Mouse (Mus musculus) testis, postnatal 14 days (tissue): ENCODE data around the gene Aqp9.

Experiments
- DNase-seq: peaks from one replicate; pipeline ENCODE4 v3.0.0; 2021; ENCODE audit warnings: low spot score

Gene Aqp9

DNA sequence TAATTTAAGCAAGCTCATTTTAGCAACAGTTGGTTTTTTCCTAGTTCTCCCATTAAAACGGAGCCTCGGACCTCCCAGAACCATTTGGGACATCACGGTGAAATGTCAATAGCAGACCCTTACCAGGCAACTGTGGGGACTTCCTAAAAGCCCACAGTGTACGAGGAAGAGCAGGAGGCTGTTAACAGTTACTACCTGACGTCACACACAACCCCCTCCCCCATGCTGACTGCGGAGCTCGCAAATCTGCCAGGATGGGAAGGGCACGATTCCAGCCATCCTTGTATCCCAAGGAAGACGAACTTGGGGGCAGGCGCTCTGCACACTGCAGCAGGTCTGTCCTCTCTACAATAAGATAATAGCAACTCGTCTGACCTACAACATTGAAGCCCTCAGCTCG is at the start of gene Aqp9:
Gene Aqp9, minus strand, starts transcription at position 172 of the 400 bp plus-strand sequence.
- DNase-seq, result no peak

- DNase-seq, result no peak
Observed at GRCm38 (mm10) chr9:71217793-71218095, 49.3 kb upstream of the Aqp9 start.

GRCm38 (mm10) chr9:71216996-71217792 is 48.7 kb upstream of the Aqp9 start:
- DNase-seq, result no peak

GRCm38 (mm10) chr9:71216036-71216995 is 47.8 kb upstream of the Aqp9 start:
- DNase-seq, result peak; percentile 44

DNA sequence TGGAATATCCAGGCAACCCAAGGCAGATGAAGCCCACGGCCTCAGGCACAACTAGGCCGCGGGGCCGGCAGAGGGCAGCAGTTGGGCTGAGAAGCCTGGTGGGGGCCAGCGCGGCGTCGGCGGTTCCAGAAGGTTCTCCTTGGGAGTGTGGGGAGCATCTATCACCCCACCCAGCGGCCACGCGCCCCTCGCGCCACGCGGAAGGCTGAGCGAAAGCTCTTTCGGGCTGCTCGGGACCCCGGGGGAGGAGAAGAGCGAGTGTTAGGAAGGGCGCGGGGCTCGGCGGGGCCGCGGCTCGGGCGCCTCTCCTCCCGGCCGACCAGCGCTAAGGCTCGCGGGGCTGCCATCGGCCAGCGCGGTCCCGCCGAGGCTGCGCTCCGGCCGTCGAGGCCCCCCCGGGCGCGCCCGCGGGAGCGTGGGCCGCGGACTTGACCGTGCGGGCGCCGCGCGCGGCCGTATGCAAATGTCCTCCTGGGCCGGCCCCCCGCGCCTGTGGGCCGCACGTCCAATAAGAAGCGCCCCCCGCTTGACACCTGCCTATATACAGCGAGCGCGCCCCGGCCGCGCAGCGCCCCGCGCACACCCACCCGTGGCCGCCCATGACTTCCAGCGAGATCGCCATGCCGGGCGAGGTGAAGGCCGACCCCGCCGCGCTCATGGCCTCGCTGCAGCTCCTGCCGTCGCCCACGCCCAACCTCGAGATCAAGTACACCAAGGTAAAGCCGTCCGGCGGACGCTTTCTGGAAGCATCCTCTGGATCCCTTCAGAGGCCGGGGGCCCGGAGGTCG is 47.0 kb upstream of the Aqp9 start, which contains the start of gene Aldh1a2:
Gene Aldh1a2, plus strand, starts transcription at position 542 of the 788 bp plus-strand sequence.
- peak; percentile 88 for DNase-seq

DNA sequence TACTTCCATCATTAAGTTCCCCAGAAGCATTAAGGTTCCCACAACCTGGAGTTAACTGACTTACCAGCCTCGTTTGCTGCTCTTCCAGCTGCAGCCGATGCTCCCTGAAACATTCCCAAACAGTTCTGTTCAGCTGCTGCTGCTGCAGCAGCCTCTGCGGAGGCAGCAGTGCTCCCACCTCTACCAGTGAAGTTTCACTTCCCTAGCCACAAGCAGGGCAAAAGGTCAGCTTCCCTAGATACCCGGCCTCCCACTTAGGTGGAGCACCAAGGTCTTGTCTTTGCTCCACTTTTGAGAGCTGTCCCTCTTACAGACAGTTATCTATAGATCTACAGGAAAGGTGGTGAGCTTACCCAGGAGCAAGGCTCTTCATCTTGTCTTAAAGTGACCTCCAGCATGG is 45.2 kb upstream of the Aqp9 start:
- no peak for DNase-seq

- DNase-seq, result no peak
Observed at GRCm38 (mm10) chr9:71210870-71211269, 42.4 kb upstream of the Aqp9 start.

DNA sequence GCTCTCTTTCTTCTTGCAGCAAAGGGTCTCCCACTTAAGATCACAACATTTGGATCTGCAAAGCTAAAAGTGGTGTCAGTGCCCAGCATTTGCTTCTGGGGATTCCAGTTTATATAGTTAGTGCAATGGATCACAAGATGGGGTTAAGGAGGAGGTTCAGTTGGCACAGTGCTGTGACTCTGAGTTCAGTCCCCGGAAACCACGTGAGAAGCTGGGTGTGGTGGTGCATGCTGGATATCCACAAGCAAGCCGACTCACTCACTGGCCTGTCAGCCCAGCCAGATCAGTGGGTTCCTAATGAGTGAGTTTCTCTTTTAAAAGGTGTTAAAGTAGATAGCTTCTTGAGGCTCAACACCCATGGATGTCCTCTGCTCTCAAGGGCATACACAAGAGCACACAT is 40.8 kb upstream of the Aqp9 start:
- no peak for DNase-seq

- DNase-seq, result no peak
Observed at GRCm38 (mm10) chr9:71202265-71202664, 33.8 kb upstream of the Aqp9 start.

- DNase-seq, result no peak
Observed at GRCm38 (mm10) chr9:71198826-71199225, 30.3 kb upstream of the Aqp9 start.

DNA sequence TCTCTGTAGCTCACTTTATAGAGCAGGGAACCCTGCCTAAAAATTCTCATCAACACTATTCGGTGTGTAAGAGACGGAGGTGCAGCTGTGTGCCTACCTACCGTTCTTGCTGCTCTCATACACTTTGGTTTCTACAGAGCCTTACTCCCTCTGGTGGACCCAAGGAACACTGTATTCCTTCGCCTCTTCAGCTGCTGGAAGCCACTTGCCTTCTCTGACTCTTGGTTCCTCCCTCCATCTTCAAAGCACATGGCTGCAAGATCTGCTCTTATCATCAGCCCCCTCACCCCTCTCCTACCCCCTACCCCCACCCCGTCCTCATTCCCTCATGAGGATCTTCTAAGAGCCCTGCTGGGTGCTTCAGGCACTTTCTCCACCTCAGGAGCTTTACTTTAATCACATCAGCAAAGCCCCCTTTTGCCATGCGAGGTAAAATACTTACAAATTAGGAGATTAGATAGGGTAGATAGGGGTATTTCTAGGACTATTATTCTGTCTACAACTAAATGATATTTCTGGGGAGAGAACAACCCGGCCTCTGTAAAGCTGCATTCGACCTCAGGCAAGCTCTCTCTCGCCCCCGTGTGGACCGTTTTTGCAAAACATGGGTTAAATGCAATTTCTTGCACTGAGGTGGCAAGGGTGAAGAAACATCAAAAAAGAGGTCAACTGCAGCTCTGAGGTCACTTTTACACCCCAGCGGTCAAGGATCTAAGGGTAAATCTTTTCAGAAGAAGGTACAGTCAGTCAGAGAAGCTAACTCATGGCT is 20.3 kb upstream of the Aqp9 start:
- DNase-seq, result peak; percentile 25

DNA sequence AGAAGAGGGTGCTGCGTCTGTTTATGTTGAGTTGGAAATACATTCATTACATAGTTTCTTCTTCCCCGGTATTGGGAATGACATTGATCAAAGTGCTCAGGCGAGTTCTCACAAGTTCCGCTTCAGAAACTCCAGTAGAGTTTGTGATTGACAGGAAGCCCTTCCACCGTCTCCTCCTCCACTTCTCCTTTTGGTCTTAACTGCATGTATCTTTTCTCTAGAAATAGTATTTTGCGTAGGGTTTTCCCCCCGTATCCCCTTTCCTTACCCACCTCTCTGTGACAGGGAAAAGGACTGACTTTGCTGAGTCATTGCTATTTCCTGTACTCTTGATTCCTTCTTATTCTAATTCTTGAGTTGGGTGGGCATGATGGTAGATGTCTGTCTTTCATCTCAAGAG is 18.9 kb upstream of the Aqp9 start:
- DNase-seq, result no peak

- DNase-seq, result no peak
Observed at GRCm38 (mm10) chr9:71185823-71186222, 17.3 kb upstream of the Aqp9 start.

DNA sequence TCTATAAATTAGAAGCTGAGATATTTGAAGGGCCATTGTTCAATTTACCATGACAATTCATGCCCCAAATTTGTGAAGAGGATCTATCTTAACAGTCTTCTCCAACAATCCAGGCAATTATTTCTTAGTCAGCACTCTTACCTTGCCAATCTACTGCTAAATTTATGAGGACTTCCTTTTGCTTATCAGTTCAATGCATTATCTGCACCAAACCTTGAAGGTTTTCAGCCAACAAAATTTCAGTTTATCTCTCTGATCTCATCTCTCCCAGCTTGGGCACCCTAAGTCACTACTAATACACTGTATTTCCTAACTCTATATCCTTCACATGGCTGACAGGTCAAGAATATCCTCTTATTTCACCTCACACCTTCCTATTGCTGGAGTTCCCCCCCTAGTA is 16.8 kb upstream of the Aqp9 start:
- DNase-seq, result no peak

DNA sequence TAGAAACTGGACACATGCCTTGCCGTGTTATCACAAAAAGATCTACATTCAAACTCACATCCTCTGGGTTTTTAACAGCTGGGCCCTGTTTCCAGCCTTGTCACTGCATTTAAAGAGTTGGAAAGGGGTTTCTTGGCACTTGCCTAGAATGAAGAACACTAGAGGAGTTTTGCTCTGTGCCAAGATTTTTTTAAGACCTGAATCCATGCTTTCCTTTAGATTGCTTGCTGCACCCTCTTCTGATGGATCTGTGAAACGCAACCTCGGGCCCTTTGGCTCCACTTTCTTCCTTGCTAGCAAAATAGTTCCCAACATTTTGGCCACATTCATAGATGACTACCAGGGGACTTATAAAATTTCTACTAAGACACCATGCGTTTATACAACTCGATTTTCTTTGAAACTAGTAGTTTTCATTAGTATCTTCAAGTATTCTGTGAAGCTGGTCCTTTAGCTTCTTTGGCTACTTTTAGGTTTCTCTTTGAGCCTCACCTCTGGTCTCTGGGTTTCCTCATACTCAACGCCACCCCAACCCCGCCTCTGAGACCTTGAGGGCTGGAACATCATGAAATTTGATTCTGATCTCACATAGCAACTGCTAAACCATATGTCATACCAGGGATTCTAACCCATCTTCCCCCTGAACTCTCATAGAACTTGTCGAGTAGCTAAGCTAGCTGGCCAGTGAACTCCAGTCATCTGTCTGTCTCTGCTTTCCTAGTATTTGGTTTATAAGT is 11.7 kb upstream of the Aqp9 start:
- peak; percentile 7 for DNase-seq

- DNase-seq, result no peak
Observed at GRCm38 (mm10) chr9:71179276-71179896, 10.9 kb upstream of the Aqp9 start.

DNA sequence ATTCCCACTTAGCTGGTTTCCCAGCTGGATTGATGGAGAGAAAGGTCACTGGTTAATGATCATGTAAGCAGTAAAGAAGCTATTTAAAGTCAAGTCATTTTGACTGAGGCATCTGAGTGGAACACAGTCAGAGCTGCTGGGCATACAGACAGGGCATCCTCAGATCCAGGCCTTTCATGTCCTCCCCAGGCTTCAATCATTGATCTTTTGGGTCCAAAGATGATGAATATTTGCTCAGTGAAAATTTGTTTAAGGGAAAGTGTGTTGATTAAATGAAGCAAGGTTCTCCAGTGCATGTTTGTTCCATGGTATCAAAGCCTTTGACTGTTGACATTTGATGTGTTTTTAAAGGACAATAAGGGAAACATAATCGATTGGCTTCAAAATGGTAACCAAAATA is 7.2 kb upstream of the Aqp9 start:
- DNase-seq, result no peak

GRCm38 (mm10) chr9:71174316-71174975 is 6.0 kb upstream of the Aqp9 start:
- no peak for DNase-seq

GRCm38 (mm10) chr9:71173533-71173932 is 5.1 kb upstream of the Aqp9 start:
- no peak for DNase-seq
